Mouse (Mus musculus): ENCODE data around the gene Ppp1r13l.

Gene Ppp1r13l

GRCm38 (mm10) chr7:19369823-19370425 lies 10.4 kb downstream of the Ppp1r13l start:
- DNase-seq, result peak; percentile 75

DNA sequence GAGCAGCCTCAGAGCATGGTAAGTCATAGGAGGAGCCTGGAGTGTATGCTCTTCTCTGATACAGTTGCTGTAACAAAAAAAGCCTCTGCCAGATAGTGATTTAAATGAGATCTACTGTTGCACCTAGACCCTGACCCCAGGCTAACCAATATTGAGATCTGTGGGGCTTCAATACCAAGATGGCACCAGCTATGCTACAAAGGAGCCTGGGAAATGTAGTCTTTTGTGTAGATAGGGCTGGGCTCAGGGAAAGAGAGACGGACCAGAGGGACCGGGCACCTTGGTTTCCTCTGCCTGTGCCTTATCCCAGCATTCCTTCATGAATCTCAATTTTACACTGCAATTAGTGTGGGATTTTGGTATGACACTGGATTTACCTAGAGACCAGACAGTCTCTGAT lies 13.8 kb downstream of the Ppp1r13l start:
- DNase-seq, result no peak

DNA sequence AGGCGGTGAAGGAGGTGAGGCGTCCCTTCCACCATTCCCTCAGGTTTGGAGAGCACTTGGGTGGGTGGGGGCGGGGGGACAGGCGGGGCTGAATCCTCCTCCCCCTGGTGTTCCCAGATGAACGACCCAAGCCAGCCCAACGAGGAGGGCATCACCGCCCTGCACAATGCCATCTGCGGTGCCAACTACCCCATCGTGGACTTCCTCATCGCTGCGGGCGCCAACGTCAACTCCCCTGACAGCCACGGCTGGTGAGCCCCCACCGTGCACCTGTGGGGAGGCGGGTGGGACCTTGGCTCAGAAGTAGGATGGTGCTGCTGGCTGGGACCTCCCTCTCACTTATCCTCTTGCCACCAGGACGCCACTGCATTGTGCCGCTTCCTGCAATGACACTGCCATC lies 15.8 kb downstream of the Ppp1r13l start:
- no peak for DNase-seq

DNA sequence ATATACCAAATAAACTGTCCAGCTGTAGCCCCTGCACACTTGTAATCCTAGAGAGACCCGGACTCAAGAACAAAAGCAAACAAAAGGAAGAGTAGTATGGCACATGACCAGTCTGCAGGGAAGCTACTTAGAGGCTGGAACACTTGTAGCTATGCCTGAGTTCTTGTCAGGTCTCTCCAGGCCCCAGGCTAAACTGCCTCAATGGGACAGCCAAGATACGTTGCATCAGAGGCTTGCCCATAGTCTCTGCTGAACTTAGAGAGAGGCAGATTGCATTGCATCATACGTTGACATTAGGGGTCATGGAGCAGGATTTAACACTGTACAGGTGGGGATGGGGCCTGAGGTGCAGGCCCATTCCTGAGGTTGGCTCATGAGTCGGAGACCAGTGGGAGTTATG lies 16.5 kb downstream of the Ppp1r13l start:
- no peak for DNase-seq

DNA sequence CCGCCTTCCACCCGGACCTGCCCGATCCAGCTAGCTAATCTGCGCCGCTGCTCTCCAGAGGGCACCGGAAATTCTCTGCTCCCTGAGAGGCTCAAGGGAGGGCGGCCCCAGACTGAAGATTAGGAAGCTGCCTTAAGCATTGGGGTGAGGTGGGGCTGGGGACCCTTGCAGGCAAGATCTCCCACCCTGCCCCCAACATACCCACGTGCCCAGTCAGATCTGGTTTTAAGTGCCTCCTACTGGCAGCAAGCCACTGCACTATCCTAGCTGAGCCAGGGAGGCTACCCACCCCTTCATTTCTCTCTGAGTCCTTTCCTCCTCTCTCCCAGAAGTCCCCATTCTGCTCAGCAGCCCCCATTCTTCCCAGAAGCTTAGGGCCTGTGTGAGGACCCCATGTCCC lies 18.5 kb downstream of the Ppp1r13l start:
- no peak for DNase-seq

- DNase-seq, result peak; percentile 98
These were observed 22.0 kb downstream of the Ppp1r13l start, which contains the start of gene Ercc2 for GRCm38 (mm10) chr7:19381377-19382165. Gene Ercc2 (plus strand): TSS chr7:19382010.

- DNase-seq, result no peak
These were observed 22.6 kb downstream of the Ppp1r13l start for GRCm38 (mm10) chr7:19382166-19382541.

GRCm38 (mm10) chr7:19383708-19384107 lies 24.2 kb downstream of the Ppp1r13l start:
- DNase-seq, result no peak

DNA sequence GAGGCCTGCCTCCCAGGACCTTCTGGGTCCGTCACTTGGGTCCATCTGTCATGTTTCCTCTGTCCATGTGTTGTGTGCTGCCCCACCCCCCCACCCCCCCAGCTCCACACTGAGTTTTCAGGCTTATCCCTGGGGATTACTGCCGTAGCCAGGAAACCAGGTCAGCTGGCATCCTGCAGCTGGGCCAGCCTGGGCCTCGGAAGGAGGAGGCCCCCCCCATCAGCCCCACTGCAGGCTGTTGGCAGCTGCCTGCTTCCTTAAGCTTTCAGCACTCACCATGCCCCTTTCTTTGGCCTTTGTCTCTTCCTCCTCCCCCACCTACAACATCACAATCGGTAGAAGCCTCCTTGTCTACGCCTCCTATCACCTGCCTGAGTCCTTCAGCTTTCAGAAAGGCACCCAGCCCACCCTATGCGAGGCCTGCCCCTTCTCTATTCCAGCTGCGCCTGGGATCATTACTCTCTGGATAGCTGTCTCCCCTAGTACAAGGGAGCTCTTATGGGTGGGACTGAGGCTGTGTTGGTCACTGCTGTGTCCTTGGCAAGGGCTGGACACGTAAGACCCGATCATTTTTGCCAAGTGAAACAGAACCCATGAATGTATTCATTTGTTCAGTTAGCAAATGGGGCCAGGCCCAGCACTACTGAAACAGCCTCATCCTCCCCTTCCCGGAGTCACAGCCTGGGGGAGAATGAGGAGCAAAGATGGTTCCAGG lies 29.3 kb downstream of the Ppp1r13l start:
- DNase-seq, result no peak

- DNase-seq, result no peak
These were observed 34.9 kb downstream of the Ppp1r13l start for GRCm38 (mm10) chr7:19394484-19394883.

DNA sequence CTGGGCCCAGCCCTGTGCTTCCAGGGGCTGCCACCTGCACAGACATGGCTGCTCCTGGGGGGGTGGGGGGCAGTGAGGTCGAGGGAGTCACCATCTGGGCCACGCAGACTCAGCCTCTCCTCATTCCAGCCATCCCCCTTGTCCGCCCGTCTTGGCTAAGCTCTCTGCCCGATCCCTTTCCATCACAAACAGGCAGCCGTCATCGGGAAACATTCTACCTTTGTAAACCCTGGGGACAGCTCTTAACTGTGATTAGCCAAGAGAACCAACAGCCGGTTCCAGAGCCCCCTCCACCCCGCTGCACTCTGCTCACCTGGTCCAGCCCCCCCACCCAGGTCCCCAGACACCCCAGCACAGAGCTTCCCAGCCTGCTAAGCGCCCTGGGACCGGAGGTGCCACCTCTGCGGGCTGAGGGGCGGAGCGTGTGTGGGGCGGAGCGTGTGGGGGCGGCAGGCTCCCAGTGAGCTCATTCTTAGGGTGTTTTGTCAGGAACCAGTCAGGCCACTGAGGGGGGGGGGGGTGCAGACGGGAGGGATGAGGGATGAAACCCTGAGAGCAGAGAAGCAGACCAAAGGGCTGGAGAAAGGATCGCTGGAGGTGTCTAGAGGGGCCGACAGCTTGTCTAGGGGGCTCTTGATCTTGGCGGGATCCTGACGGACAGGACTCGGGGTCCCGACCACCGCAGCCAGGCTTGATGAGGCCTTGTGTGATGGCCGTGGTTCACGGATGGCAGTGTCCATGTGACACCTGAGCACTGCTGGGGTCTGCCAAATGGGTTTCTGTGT lies 40.1 kb downstream of the Ppp1r13l start:
- DNase-seq, result no peak

DNA sequence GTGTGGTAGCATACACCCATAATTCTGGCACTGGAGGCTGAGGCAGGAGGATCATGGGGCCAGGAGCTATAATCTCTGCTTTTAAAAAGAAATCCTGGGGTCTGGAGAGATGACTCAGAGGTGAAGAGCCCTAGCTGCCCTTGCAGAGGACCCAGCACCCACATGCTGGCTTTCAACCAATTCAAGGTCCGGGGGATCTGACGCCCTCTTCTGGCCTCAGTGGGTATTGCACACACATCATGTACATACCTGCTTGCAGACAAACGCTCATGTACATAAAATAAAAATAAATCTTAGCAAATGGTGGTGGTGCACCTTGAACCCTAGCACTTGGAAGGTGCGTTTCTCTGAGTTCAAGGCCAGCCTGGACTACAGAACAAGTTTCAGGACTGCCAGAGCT lies 41.4 kb downstream of the Ppp1r13l start:
- DNase-seq, result no peak

GRCm38 (mm10) chr7:19402535-19403112 lies 43.1 kb downstream of the Ppp1r13l start:
- DNase-seq, result no peak

- DNase-seq, result no peak
These were observed 44.3 kb downstream of the Ppp1r13l start, which contains the start of gene Klc3 for GRCm38 (mm10) chr7:19403731-19404296. Gene Klc3 (minus strand): TSS chr7:19404104.

DNA sequence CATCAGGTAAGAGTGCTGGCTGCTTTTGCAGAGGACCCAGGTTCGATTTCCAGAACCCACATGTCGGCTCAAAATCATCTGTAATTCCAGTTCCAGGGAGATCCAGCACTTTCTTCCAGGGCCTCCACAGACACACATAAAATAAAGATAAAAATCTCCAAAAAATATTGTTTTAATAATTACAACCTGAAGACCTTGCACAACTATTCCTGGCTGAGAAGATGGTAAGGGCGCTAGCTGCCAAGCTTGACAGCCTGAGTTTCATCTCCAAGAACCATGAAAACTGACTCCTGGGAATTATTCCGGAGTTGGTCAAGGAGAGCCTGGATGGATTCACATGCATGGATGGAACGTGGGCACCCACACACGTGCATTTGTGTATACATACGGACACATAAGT lies 44.9 kb downstream of the Ppp1r13l start, which contains the start of gene Ckm:
TSS of gene Ckm (plus strand) at position 301 of the 400 bp plus-strand sequence.
- DNase-seq, result no peak

- peak; percentile 72 for DNase-seq
These were observed 45.9 kb downstream of the Ppp1r13l start for GRCm38 (mm10) chr7:19405417-19405816.

- DNase-seq, result no peak
These were observed 50.2 kb downstream of the Ppp1r13l start for GRCm38 (mm10) chr7:19409753-19410152.

- no peak for DNase-seq
These were observed 51.3 kb downstream of the Ppp1r13l start for GRCm38 (mm10) chr7:19410766-19411344.

GRCm38 (mm10) chr7:19411783-19412182 lies 52.2 kb downstream of the Ppp1r13l start:
- DNase-seq, result no peak

DNA sequence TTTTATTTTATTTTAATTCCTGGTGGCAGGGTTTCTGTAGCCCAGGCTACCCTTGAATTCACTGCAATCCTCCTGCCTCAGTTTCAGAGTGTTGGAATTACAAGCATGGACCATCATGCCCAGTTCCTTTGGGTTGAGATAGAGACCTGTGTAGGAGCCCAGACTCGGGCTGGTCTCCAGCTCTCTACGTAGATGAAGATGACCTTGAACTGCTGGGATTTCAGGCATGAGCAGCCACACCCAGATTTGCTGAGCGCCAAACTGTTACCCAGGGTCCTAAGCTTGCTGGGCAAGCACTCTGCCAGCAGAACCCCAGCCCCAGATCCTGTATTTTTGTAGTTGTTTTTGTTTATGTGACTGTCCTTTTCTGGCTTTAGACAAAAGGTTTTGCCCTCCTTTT lies 54.0 kb downstream of the Ppp1r13l start:
- no peak for DNase-seq

- DNase-seq, result no peak
These were observed 57.0 kb downstream of the Ppp1r13l start for GRCm38 (mm10) chr7:19416590-19416989.

GRCm38 (mm10) chr7:19420121-19420520 lies 60.6 kb downstream of the Ppp1r13l start:
- DNase-seq, result no peak
